10 mouse cellular contexts compared by ENCODE assay signal in the genomic region with DNA sequence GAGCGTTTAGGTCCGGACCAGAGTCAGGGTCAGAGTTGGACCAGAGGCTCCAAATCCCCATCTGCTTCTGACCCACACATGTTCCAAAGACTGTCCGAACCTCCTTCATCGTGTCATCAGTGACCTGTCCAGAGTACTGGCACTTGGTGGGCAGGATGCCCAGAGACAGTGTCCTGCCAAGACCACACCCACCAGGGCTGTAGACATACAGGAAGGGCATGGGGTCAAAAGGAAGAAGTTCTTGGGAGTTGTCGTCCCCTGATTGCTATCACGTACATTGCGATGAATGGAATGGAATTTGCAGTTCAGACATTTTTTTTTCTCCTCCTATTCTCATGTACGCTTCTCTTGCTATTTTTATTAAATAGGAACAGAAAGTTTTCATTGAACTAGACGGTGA.
DNase-seq lines count a peak whose midpoint lies in the region.
"Had no signal": no experiment of that assay in that cellular context is flagged by ENCODE, and none has a peak within 500 bp of the region (broad histone marks: within the 10 kb centered on the region; RNA-seq: fewer than 3 reads in every experiment).

No protein-coding gene starts in this region.

- DNase-seq in ovary, postnatal 36 days (ENCODE audit: low spot score): peak; percentile 20
- no peak for DNase-seq in ovary, postnatal 14 days (ENCODE audit: low spot score)
- peak; percentile 70 to 81 for DNase-seq in heart, adult 9 months (ENCODE audit: low spot score in 2 of 2)
- peak; percentile 59 to 73 for DNase-seq in kidney, postnatal 4 days
- DNase-seq in testis, postnatal 14 days (ENCODE audit: low spot score): peak; percentile 25
- no peak for DNase-seq in cerebellum, postnatal 36 days
- DNase-seq in c-Kit-positive CD71-positive TER-119-positive erythroid progenitor cells, embryonic 14.5 days (ENCODE audit: low spot score): no peak
- no peak for DNase-seq in thymus, postnatal 36 days
- DNase-seq: cerebellum, adult 11-12 months; right cerebral cortex, adult 18-20 months had no signal

Comparison
In these comparisons a context has a peak if more than half of its experiments do, and no peak if none do; other contexts are left out.
1. DNase-seq: peak in ovary, postnatal 36 days (single experiment), heart, adult 9 months (2 of 2), kidney, postnatal 4 days (2 of 2) and testis, postnatal 14 days (single experiment); none in ovary, postnatal 14 days (single experiment), cerebellum, postnatal 36 days (0 of 2), c-Kit-positive CD71-positive TER-119-positive erythroid progenitor cells, embryonic 14.5 days (single experiment) and thymus, postnatal 36 days (0 of 2).